Mouse (Mus musculus): ENCODE data around the gene Akap10.

DNA sequence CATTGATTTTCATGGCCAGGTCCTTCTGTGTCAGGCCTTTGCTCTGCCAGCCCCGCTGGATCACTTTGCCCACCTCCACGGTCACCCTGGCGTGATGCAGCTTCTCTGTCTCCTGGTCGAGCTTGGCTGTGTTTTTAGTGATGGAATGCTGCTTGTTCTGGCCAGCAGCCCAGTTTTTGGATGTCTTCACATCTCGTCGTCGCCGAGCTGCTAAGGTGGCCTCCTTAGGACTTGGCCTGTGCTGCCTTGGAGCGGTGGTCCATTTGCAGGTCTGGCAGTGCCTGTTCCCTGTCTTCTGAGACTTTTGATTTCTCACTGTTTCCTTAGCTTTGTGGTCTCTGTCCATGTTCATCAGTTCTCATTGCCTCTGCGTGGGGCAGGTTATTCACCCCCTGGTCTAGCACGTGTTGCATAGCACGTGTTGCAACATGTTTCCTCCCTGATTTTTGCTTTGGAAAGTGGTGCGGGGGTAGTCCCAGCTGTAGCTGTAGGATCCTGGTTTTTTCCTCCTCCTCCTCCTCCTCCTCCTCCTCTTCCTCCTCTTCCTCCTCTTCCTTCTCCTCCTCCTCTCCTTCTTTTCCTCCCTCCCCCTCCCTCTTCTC, 44.2 kb upstream of the Akap10 start:
- TF ChIP-seq TBP (IDR thresholded peaks at IDR 0.05; ENCODE audit: low read depth, low read length) (no peak), POLR2A (IDR thresholded peaks at IDR 0.05; ENCODE audit: control insufficient read depth in 1 of 2, insufficient read depth in 1 of 2, low read depth in 1 of 2, low read length in 2 of 2, poor library complexity in 1 of 2) (no peak), CTCF (IDR thresholded peaks at IDR 0.05 in 2 of 3, conservative IDR thresholded peaks at IDR 0.05 in 1 of 3; ENCODE audit: control insufficient read depth in 1 of 3, insufficient read depth in 1 of 3, low read depth in 2 of 3, low read length in 3 of 3, poor library complexity in 1 of 3, severe bottlenecking in 1 of 3) (no peak), BHLHE40 (IDR thresholded peaks at IDR 0.05; ENCODE audit: borderline replicate concordance, low read depth, low read length) (no peak), JUND (IDR thresholded peaks at IDR 0.05; ENCODE audit: low read depth, low read length) (no peak)

Measured in MEL (cell line).